ENCODE assay signal across 11 mouse cellular contexts in the genomic region with DNA sequence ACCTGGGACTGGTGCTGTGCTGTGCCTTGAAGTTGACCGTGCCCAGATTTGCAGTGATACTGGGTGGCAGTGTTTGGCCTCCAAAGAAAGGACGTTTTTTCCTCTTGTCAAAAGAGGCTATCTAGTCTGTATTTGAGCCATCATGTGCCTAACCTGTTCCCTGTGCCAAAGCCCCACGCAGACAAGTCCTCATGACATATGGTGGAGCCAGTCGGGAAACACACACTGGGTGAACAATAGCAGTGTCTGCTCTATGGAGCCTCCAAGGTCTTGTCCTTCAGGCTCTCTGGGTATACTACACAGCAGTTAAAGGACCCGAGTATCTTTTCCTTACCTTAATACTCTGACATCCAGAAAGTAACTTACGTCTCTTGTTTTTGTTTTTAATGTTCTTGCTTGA. TPM values are rescaled to one million over a fixed set of nuclear protein-coding genes. Genes with fewer than 3 reads are reported as not detected.
"Had no signal": no experiment of that assay in that cellular context is flagged by ENCODE, and none has a peak within 500 bp of the region (broad histone marks: within the 10 kb centered on the region; RNA-seq: fewer than 3 reads in every experiment).

No protein-coding gene starts in this region.

- DNase-seq: kidney, postnatal 25 days; lung, embryonic 14.5 days; lung, postnatal 10 days; lung, postnatal 4 days; midbrain, embryonic 14.5 days; right cerebral cortex, postnatal 4 days; thymus, adult 2 months; thymus, postnatal 25 days had no signal

- ATAC-seq: liver, embryonic 12.5 days had no signal

RNA-seq across cellular contexts. Expression of gene Gm42791, which starts 48.3 kb away (rescaled TPM):
- total RNA-seq: megakaryocyte, adult 5-6 weeks; monocyte, adult 5-6 weeks had no signal
